Mouse (Mus musculus): ENCODE results near the gene Plekhj1.

Plekhj1 gene

GRCm38 (mm10) chr10:80751188-80751832 lies 47.1 kb downstream of the Plekhj1 start:
- DNase-seq (ENCODE audit: low read depth, low spot score), result peak; percentile 79

GRCm38 (mm10) chr10:80748609-80749008 lies 49.8 kb downstream of the Plekhj1 start:
- DNase-seq (ENCODE audit: low read depth, low spot score), result peak; percentile 51

GRCm38 (mm10) chr10:80747410-80747809 lies 51.0 kb downstream of the Plekhj1 start:
- DNase-seq (ENCODE audit: low read depth, low spot score), result peak; percentile 76
